Mouse (Mus musculus): Measurements from ENCODE around the gene Hjurp. TPM values are rescaled to one million over a fixed set of nuclear protein-coding genes. Genes with fewer than 3 reads are reported as not detected.

Gene Hjurp
- total and polyA plus RNA-seq, 3 experiments = 59.4 to 103 (median 76.3) TPM

DNA sequence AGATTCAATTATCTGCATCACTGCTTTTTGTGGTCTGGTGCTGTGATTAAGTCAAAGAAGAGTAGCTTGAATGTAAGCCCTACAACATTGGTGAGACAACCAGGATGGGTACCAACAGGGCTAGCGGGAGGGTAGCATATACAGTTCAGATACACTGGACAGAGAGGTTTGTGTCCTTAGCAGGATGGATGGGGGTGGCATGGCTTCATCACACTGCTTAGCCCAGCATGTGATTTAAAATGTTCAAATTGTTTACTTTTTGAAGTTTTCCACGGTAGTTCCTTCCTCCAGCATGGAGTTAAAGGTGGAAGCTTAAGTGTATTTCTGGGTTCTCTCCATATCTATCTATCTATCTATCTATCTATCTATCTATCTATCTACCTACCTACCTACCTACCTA, 11.7 kb upstream of the Hjurp start:
- no peaks in the 10 kb centered on the region for H3K79me2 ChIP-seq (ENCODE audit: control insufficient read depth, insufficient read depth, low read length, poor library complexity)
- no peak overlapping the region for H3K4me3 ChIP-seq (ENCODE audit: control insufficient read depth in 1 of 2, insufficient read depth in 1 of 2, low read depth in 2 of 2, low read length in 2 of 2)
- no peak for DNase-seq (ENCODE audit: low read depth, low spot score)
- H3K36me3 ChIP-seq (ENCODE audit: control insufficient read depth in 1 of 2, insufficient read depth in 2 of 2, low read length in 2 of 2) = no peaks in the 10 kb centered on the region
- TF ChIP-seq POLR2AphosphoS2 (IDR thresholded peaks at IDR 0.05; ENCODE audit: low read length) = no peak
- TF ChIP-seq UBTF (IDR thresholded peaks at IDR 0.05; ENCODE audit: borderline replicate concordance, insufficient read depth, low read depth, low read length) = no peak
- TF ChIP-seq TAL1 (IDR thresholded peaks at IDR 0.05; ENCODE audit: low read length) = no peak
- no peaks in the 10 kb centered on the region for H3K9me3 ChIP-seq (replicated peaks; ENCODE audit: insufficient read depth, low read length)
- H3K27me3 ChIP-seq (ENCODE audit: control insufficient read depth in 1 of 2, insufficient read depth in 2 of 2, low read length in 2 of 2) = peaks cover 0 to 2% of the 10 kb centered on the region in 2 experiments; a peak in 1 of 4 replicates
- H3K4me1 ChIP-seq (ENCODE audit: control insufficient read depth in 1 of 2, insufficient read depth in 2 of 2, low read length in 2 of 2) = no peaks in the 10 kb centered on the region
- H3K9ac ChIP-seq (ENCODE audit: control insufficient read depth, low read depth, low read length, poor library complexity, severe bottlenecking) = no peak overlapping the region
- H3K27ac ChIP-seq (ENCODE audit: control insufficient read depth, low read depth, low read length) = no peak overlapping the region

DNA sequence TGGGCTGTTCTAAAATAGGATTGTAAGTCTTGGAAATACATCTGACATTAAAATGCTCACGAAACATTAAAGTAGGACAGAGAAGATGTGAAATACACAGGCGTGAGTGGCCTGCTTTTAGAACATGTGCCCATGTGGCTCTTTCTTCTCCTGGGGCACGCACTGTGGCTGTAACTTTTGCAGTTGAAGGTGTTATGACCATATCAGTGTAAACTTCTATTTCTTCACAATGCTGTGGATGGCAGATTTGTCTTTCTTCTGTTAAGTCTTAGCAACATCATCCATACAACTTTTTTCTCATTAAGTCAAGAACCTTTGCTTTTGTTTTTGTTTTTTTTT, 11.3 kb upstream of the Hjurp start:
- Histone ChIP-seq H3K79me2 (ENCODE audit: control insufficient read depth, insufficient read depth, low read length, poor library complexity) (no peaks in the 10 kb centered on the region), H3K9me3 (replicated peaks; ENCODE audit: insufficient read depth, low read length) (no peaks in the 10 kb centered on the region), H3K4me1 (ENCODE audit: control insufficient read depth in 1 of 2, insufficient read depth in 2 of 2, low read length in 2 of 2) (no peaks in the 10 kb centered on the region), H3K27ac (ENCODE audit: control insufficient read depth, low read depth, low read length) (no peak overlapping the region), H3K4me3 (ENCODE audit: control insufficient read depth in 1 of 2, insufficient read depth in 1 of 2, low read depth in 2 of 2, low read length in 2 of 2) (no peak overlapping the region), H3K36me3 (ENCODE audit: control insufficient read depth in 1 of 2, insufficient read depth in 2 of 2, low read length in 2 of 2) (no peaks in the 10 kb centered on the region), H3K27me3 (ENCODE audit: control insufficient read depth in 1 of 2, insufficient read depth in 2 of 2, low read length in 2 of 2) (no peaks in the 10 kb centered on the region), H3K9ac (ENCODE audit: control insufficient read depth, low read depth, low read length, poor library complexity, severe bottlenecking) (no peak overlapping the region)
- no peak for DNase-seq (ENCODE audit: low read depth, low spot score)
- TF ChIP-seq JUND (IDR thresholded peaks at IDR 0.05; ENCODE audit: low read depth, low read length) (no peak), GABPA (IDR thresholded peaks at IDR 0.05; ENCODE audit: low read depth, low read length) (no peak), ETS1 (IDR thresholded peaks at IDR 0.05; ENCODE audit: low read depth, low read length) (no peak), ELF1 (IDR thresholded peaks at IDR 0.05; ENCODE audit: low read depth, low read length) (no peak), E2F4 (IDR thresholded peaks at IDR 0.05; ENCODE audit: borderline replicate concordance, low read depth, low read length) (no peak), NELFE (IDR thresholded peaks at IDR 0.05; ENCODE audit: low read depth, low read length) (no peak), RAD21 (IDR thresholded peaks at IDR 0.05; ENCODE audit: low read depth, low read length) (no peak), EP300 (IDR thresholded peaks at IDR 0.05; ENCODE audit: low read depth in 1 of 2, low read length in 2 of 2) (no peak)

GRCm38 (mm10) chr1:88288056-88288788, 10.8 kb upstream of the Hjurp start:
- DNase-seq (ENCODE audit: low read depth, low spot score) = no peak
- H3K9me3 ChIP-seq (replicated peaks; ENCODE audit: insufficient read depth, low read length) = no peaks in the 10 kb centered on the region
- TF ChIP-seq JUND (IDR thresholded peaks at IDR 0.05; ENCODE audit: low read depth, low read length) = 0 out of 2 replicates have a peak, but pooled peaks have one; percentile 1
- no peak for TF ChIP-seq GABPA (IDR thresholded peaks at IDR 0.05; ENCODE audit: low read depth, low read length)

More at GRCm38 (mm10) chr1:88288056-88288788, 10.8 kb upstream of the Hjurp start:
- no peaks in the 10 kb centered on the region for H3K79me2 ChIP-seq (ENCODE audit: control insufficient read depth, insufficient read depth, low read length, poor library complexity)
- H3K27ac ChIP-seq (ENCODE audit: control insufficient read depth, low read depth, low read length) = no peak overlapping the region
- no peak overlapping the region for H3K9ac ChIP-seq (ENCODE audit: control insufficient read depth, low read depth, low read length, poor library complexity, severe bottlenecking)
- no peaks in the 10 kb centered on the region for H3K27me3 ChIP-seq (ENCODE audit: control insufficient read depth in 1 of 2, insufficient read depth in 2 of 2, low read length in 2 of 2)
- H3K36me3 ChIP-seq (ENCODE audit: control insufficient read depth in 1 of 2, insufficient read depth in 2 of 2, low read length in 2 of 2) = no peaks in the 10 kb centered on the region
- H3K4me1 ChIP-seq (ENCODE audit: control insufficient read depth in 1 of 2, insufficient read depth in 2 of 2, low read length in 2 of 2) = no peaks in the 10 kb centered on the region
- no peak overlapping the region for H3K4me3 ChIP-seq (ENCODE audit: control insufficient read depth in 1 of 2, insufficient read depth in 1 of 2, low read depth in 2 of 2, low read length in 2 of 2)
